Mouse (Mus musculus): Measurements from ENCODE around the gene Ccnj.

The Ccnj gene

DNA sequence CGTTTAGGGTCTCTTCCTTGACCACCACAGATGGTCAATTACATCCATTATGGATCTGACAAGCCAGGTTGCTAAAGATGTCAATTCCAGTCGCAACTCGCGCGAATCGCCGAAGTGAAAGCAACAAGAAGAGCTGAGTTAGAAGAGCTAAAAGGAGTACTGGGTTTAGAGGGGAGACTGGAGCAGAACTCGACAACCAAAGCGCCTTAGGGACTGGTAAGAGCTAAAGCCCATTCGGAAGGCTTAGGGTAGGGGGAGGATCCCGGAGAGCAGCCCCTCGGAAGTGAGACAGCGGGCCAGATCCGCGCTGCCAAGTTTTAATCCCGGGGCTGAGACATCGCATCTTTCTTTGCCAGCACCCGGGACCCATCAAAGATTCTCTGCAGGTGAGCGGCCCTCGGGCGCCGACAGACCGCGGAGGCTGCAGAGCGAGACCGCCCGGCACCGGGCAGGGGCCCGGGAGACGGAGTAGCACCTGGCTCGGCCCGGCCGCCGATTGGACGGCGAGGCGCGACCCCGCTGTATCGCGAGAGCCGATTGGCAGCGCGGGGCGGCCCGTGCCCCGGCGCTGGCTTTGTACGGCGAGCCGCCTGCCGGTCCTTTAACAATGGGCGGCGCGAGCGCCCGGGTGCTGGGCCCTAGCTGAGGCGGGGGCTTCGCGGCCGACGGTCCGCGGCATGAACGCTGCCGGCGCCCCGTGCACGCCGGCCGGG, at the start of gene Ccnj:
Gene Ccnj, plus strand, starts transcription at position 577 of the 713 bp plus-strand sequence.
- peak; percentile 92 for DNase-seq (ENCODE audit: low spot score)

DNA sequence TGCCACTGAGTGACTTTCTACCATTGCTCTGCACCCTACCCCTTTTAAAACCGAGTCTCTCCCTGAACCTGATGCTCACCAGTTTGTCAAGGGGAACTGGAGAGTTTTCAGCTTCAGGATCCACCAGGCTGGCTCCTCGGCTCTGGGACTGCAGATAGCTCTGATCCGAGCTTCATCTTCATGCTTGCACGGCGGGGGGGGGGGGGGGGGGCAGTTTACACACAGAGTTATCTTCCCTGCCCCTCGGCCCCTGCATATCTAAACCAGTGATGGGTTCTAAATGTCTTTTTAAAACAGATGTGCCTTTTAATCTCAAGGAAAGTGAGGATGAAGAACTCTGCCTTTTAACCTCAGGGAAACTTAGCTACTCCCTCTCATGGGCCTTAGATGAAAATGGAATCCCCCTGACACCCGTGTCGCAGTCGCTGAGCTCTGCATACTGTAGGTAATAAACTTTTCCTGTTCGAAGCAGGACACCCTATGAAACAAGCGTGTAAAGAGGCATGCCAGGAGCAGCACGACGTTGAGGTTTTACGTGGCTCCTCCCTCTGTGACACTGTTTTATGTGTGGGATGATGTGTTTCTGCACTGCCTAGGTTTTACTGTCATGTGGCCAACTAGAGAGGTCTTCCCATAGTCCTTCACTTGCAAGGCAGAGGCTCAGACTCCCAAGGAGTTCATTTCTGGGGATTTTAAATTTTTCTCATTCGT, 42.9 kb upstream of the Ccnj start:
- no peak for DNase-seq (ENCODE audit: low spot score)

DNA sequence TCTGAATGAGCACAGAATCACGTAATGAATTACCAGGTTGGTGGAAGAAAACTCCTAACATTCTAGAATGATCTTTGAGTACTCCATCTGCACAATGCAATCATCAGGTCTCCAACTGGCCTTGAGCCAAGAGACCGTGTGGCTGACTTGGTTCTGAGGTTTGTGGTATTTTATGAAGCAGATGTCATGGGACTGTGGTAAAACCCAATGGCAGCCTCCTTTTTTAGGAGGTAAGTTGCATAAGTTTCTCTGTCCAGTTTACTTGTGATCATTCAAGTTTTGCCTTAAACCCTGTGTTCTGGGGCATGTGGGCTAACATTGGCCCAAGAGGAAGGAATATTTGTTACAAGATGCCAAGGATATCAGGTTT, 42.4 kb upstream of the Ccnj start:
- no peak for DNase-seq (ENCODE audit: low spot score)

DNA sequence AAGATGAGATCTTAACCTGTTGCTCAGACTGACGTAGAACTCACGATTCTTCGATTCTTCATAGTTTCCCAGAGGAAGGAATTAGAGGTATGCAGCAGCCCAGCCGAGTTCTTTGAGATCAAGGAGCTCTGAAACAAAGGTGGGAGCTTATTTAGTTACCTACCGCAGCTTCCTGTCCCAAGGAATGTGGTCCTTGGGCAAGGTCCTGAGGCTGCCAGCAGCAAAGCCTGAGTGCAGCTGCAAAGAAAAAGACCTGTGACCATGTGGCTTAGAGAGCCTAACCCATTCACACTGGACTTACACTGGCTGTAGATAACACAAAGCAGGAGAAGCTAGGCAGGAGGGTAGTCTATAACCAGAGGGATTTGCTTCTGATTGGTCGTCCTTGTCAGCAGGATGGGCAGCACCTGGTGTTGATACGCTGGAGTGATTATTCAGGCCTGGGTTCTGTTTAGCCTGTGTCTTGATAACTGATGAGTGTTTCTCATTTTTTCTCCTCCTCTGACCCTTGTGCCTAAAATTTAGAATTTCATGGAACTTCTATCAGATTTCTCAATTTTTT, 25.8 kb upstream of the Ccnj start:
- DNase-seq (ENCODE audit: low spot score): peak; percentile 6

DNA sequence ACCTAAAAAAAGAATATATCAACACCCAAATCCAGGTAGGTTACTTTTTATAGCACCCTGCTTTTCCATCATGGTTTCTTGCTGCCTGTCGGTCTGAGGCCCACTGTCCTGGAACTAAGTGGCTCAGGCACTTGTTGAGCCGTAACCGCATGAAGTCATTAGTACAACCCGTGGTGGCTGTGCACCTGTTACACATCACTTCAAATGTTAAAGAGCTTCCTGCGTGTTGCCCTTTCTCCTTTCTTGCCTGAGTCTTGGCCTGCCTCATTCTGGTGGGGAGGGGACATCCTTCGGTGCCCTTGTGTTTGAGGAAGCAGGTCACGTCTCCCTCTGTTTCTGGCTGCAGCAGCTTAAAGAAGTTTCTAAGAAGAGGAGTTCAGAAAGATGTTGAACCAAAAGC, 21.2 kb upstream of the Ccnj start:
- DNase-seq (ENCODE audit: low spot score): no peak

DNA sequence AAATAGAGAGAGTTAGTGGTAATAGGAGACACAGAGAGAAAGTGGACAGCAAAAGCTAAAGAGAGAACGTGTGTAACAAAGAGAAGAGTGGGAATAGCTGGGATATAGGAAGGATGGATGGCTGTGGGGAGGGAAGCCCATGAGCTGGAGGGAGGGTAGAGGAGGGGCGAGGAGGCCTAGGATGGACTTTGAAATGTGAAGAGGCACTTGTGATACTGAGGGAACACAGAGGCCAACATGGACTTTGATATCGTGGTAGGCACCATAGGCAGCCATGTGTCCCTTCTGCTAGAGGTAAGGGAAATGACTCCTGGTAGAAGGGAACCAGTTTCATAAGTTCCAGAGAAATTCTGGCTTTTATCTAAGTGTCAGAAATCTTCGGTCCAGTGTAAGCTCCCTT, 19.2 kb upstream of the Ccnj start:
- no peak for DNase-seq (ENCODE audit: low spot score)

DNA sequence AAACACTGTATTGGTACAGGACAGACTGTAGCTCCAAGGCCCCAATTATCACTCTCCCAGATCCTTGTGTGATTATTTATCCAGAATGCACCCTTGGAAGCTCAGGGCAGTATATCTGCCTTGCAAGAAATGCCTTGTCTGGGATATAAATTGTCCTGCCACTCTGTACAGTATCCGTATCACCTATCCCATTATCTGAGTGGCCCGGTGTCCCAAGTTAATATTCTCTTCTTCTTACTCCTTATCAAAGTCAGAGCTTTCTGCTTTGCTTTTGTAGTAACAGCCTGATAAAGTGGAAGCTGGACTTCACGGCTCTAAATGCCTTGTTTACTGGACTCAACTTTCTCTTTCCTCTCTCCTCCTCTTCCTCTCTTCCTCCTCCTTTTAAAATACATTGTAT, 18.3 kb upstream of the Ccnj start:
- DNase-seq (ENCODE audit: low spot score): no peak

DNA sequence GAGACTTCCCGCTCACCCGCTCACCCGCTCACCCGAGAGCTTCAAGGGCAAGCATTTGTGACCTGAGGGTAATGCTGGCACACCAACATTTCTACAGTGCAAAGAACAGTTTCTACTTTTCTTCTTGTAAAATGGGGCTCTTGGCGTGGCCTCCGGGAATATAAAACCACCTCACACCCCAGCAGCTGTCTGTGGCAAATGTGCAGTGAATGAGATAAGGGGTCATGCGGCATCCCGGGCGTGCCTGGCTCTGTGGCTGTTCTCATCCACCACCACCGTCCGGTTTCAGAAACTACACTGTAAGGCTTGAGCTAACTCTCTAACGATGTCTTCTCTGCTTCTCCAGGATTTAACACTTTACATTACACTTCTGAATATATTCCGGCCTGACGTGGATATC, 17.7 kb upstream of the Ccnj start:
- DNase-seq (ENCODE audit: low spot score): peak; percentile 10

DNA sequence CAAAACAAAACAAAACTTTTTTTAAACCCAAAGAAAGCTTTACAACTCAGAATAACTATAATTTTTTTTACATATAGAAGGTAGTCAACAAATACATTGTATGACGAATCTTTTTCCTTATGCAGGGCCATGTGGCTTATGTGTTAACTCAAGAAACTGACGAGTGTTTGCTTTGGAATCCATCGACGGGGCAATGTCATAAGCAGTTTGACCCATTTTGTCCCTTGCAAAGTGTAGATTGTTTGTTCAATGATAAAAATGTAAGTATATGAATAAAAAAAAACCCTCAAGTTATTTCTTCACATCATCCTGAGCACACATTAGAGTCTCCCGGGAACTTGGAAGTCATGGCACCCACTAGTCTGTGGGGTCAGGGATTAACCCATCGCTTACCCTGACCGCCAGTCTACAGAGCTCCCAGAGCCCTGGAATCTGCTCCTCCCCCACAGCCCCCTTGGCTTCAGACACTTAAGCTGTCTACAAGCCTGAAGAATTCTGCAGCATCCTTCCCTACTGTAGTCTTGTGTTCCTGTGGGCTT, 15.4 kb upstream of the Ccnj start:
- DNase-seq (ENCODE audit: low spot score): no peak

DNA sequence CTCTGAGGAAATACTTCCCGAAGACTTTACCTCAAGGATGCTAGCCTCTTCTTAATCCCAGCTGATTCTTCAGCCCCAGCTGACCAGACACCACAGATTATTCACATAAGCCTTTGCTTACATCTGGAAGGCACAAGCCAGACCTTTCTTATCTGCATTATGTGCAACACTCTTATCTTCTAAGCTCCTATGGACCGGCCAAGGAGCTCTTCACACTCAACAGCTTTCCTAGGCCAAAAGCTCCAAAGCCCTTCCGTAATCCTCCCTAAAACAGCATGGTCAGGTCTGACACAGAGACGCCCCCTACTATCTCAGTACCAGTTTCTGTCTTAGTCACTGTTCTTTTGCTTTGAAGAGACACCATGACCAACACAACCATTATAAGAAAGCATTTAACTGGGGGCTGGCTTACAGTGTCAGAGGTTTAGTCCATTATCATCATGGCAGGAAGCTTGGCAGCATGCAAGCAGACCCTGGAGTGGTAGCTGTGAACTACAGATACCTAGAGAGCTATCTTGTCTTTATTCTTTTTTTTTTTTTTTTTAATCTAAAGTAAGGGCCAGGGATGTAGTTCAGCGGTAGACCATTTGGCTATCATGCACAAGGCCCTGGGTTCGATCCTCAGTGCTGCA, 13.1 kb upstream of the Ccnj start:
- DNase-seq (ENCODE audit: low spot score): no peak

DNA sequence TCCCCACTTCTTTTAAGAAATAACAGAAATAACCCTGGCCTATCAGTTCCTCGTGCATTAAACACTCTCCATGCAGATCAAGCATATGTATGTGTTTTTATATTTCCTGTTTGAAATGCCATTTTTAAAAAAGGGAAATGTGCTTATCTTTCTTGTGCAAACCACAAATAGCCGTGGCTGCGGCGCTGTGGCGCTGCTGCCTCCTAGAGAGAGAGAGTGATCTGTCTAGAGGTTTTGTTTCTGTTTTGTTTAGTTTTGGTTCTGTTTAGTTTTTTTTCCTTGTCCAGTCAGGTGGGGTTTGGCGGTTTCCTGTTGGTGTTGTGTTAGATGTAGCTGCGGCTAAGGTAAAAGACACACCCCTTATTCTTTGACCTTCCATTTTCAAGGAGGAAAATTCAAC, 12.3 kb upstream of the Ccnj start:
- DNase-seq (ENCODE audit: low spot score): no peak

DNA sequence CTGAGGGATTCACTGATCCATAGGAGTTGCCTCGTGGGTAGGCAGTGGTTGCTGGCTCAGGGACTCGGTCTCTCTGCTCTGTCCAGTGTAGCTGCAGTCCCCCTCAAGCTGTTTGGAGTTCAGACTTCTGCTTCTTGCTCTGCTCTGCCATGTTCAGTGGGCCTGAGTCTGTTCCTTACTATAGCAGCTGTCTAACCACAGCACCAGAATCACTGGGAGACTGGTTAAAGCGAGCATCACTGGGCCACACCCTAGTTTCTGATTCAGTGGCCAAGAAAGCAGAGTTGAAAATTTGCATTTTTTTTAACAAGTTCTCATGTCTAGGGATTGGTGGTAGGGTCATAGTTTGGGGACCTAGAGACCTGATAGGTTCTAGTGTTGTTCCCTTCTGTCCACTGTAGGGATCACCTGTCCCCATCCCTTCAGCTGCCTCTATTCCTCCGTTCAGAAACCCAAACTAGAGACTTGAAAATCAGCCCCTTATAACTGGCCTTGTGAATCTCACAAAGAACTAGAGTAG, 9.7 kb upstream of the Ccnj start:
- no peak for DNase-seq (ENCODE audit: low spot score)

DNA sequence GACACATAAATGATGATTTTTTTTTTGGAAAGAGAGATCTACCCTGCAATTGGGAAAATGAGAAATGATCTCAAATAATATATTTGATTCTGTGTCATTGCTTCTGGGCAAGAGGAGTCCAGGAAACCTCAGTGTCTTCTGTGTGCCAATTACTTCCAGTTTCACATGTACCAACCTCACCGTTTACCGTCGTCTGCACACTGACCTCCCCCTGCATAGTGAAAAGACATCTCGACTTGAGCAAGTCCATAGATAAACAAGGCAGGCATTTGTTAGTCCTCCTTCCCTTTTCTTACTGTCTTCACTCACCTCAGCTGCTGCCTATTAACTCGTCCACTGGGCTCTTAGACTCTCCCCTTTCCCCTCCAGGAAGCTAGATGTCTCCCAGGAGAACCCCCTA, 5.4 kb upstream of the Ccnj start:
- no peak for DNase-seq (ENCODE audit: low spot score)

DNA sequence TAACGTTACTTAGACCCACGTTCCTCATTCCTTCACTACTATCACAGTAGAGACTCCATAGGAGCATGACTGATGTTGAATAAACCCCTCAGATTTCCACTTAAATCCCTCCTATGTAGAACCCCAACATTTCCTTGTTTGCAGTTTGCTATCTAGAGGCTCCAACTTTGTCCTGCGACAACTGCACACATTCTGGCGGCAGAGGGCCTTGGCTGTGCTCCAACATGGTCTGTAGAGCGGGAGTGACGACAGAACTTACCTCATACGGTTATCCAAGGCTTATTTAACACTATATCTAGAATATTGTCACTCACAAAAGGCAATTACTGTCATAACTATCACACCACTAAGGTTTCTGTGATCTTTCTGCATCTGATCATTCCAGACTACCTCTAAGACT, 4.3 kb upstream of the Ccnj start:
- DNase-seq (ENCODE audit: low spot score): no peak

DNA sequence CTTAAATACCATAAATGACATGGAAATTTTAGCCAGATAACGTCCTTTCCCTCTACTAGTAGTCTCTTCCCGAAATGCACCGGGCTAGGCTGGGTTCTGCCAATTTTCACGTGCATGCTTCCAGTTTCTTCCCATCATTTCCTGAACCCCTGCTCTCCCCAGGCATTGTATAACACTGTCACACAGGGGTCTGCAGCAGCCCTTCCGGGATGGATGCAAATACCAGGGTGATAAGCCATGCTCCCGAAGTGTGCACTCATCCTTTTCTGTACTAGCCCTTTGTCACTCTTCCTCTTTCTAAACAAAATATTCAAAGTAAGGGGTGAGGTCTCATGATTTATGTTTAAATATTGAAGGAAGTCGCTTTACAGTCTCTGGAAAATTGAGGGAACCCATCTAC, 881 bp upstream of the Ccnj start:
- DNase-seq (ENCODE audit: low spot score): peak; percentile 21

DNA sequence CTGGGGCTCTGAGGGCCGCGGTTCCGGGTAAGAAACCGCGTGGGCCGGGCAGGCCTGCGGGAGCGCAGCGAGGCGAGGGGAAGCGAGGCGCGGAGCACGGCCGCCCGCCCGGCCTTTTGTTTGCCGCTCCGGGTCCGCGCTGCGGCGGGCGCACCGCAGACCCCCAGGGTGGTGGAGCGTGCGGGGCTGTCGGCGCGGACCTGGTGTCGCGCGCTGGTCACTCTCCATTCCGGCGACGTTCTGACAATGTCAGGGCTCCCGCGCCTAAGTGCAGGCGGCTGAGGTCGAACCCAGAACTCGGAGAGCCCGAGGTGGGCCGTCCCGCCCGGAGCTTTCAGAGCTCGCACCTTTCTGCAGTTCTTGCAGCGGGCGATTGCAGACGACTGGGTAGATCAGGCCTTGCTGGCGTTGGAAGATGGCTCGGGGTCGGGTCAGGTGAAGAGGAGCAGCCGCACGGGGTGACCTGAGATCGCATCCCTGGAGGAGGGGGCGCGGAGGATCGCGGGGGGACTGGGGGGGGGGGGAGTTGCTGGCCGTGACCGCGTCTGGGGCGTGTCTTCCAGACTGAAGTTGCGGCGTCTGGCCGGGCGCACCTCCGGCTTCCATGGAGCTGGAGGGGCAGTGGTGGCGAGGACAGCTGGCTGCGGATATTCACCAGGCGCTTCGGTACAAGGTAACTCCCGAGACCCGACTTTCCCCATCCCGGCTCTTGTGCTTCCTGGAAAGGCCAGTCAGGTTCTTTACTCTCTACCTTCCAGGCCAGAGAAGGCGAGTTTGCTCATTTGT, 530 bp downstream of the Ccnj start:
- DNase-seq (ENCODE audit: low spot score): peak; percentile 68

DNA sequence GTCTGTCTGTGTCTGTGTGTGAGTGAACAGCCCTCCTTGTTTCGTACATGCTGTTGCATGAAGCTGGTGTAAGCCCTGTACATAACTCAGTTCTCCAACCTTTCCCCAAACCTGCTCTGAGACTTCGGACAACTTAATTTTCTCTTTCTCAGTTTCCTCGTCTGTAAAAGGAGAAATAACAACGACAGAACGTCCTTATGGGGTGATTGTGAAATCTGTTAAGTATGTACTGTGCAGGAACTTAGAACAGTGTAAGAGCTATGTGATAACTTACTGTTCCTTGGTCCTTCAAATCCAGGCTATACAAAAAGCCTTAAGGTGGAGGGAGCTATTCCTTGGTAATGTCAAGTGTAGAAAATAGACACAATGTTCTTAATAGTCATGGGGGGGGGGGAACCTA, 1.3 kb downstream of the Ccnj start:
- no peak for DNase-seq (ENCODE audit: low spot score)

DNA sequence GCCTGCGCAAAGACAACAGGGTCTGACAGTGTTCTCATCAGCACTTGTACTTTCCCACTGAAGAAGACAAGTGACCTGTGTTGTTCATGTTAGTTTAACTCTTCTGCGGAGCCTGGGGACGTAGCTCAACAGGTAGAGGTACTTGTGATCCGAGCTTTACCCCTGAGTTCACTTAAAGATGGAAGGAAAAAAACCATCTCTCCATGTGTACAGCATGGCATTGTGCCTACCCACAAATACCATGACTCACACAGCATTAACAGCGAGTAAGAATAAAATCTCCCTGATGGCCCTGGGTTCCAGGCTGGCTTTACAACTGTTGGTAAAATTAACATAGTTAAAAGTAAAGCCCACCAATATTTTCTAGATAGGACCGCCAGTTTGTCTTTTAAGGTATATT, 3.4 kb downstream of the Ccnj start:
- DNase-seq (ENCODE audit: low spot score): no peak

DNA sequence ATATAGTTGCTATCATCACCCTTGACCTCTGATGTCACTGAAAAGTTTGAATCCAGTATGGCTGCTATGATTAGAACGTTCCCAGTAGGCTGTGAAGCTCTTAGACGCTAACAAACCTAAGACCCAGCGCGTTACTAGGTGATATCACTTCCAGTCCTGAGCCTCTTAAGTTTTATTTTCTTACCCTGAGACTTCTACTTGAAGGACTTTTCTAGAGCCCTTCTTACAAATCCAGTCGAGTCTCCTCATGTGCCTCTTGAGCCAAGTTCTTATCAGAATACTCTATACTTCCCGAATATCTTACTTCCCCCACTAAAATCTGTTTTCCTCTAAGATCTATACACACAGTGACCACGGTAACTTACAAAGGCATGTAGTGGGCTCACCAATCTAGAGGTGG, 7.1 kb downstream of the Ccnj start:
- DNase-seq (ENCODE audit: low spot score): no peak

DNA sequence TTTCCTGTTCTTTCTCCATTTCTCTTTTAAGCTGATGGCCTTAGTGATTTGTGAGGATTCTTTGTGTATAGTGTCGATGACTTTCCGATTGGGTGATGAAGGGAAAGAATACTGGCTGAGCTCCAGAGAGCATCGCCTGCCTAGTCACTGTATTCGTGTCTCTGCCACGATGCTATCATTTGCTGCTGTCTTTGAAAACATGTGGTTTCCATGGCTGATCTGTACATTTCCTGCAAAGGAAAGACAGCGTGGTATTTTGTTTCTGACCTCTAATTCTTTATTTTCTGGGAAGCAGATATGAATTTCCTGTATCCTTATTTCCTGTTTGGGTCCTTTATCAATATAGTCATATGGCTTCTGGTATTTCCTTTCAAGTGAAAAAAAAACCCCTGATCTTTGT, 9.2 kb downstream of the Ccnj start:
- no peak for DNase-seq (ENCODE audit: low spot score)

DNA sequence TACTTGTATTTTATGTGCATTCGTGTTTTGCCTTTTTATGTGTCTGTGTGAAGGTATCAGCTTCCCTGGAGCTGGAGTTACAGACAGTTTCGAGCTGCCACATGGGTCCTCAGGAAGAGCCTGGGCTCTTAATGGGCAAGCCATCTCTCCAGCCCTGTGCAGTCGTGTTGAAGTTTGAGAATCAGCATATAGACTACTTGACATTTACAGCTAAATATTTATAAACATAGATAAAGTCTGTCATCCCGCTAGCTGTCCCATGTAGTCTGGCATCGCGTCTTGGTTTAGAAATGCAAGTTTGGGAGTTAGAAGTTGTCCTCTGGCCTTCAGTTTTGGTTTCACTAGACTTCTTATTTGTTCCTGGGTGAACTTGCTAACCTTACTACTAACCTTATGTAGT, 10.0 kb downstream of the Ccnj start:
- DNase-seq (ENCODE audit: low spot score): no peak

DNA sequence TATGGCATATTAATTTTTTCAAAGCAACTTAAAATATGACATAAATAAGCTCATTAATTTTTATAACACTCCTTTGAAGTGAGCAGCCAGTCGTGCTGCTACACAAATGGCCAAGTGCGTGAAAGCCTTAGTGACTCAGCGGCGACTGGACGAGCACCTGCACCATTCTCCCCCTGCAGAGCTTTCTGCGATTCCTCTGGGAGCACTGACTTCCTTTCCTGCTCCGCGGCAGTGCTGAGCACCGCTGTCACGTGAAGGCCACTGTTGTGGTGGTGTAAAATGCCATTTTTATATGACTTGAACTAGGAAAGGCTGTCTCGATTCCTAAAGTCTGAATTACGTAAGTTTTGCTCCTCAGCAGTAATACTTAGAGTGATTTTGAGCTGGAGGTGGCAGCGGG, 10.5 kb downstream of the Ccnj start:
- DNase-seq (ENCODE audit: low spot score): no peak
